Mouse (Mus musculus) lung, postnatal 0 days (tissue): ENCODE measurements around the gene Pmfbp1. TPM values are rescaled to one million over a fixed set of nuclear protein-coding genes. Genes with fewer than 3 reads are reported as not detected.

Experiments
- ATAC-seq: fragments of 200-750 bp; cut with Nextera tagmentation; 2 replicates; pipeline ENCODE4 v1.8.0; 2017; ENCODE audit warnings: moderate library complexity
- DNase-seq: peaks from one replicate; pipeline ENCODE4 v3.0.0-alpha.2; 2016; ENCODE audit warnings: low spot score
- H3K27ac ChIP-seq: fragments of 300-500 bp; sonication (generic); 2 replicates; pipeline ENCODE4 v1.5.1; 2014; ENCODE audit warnings: antibody characterized with exemption, mild to moderate bottlenecking, low read length, mixed read lengths
- H3K27me3 ChIP-seq: fragments of 300-500 bp; sonication (generic); replicated peaks from 2 replicates; pipeline ENCODE4 v1.6.1; 2014; ENCODE audit warnings: low read length, mixed read lengths; ENCODE audit not compliant: insufficient read depth
- H3K36me3 ChIP-seq: fragments of 300-500 bp; sonication (generic); 2 replicates; pipeline ENCODE4 v1.6.1; 2014; ENCODE audit warnings: low read length, mixed read lengths; ENCODE audit not compliant: insufficient read depth
- H3K4me1 ChIP-seq: fragments of 300-500 bp; sonication (generic); 2 replicates; pipeline ENCODE4 v1.6.1; 2014; ENCODE audit warnings: antibody characterized with exemption, low read depth, low read length, mixed read lengths; ENCODE audit not compliant: insufficient read depth
- H3K4me2 ChIP-seq: fragments of 300-500 bp; sonication (generic); replicated peaks from 2 replicates; pipeline ENCODE4 v1.6.1; 2014; ENCODE audit warnings: low read depth, mild to moderate bottlenecking, low read length, moderate library complexity, mixed read lengths
- H3K4me3 ChIP-seq: fragments of 300-500 bp; sonication (generic); 2 replicates; pipeline ENCODE4 v1.5.1; 2014; ENCODE audit warnings: low read depth, low read length
- H3K9ac ChIP-seq: fragments of 300-500 bp; sonication (generic); replicated peaks from 2 replicates; pipeline ENCODE4 v1.6.1; 2014; ENCODE audit warnings: low read depth, mild to moderate bottlenecking
- H3K9me3 ChIP-seq: fragments of 300-500 bp; sonication (generic); 2 replicates; pipeline ENCODE4 v1.6.1; 2016; ENCODE audit warnings: low read length, mixed read lengths
- CTCF ChIP-seq: IDR thresholded peaks from 2 replicates; pipeline ENCODE4 v1.5.1; 2016; ENCODE audit warnings: antibody characterized with exemption, mild to moderate bottlenecking
- EP300 ChIP-seq: IDR thresholded peaks from 2 replicates; pipeline ENCODE4 v1.6.1; 2016; ENCODE audit warnings: antibody characterized with exemption, mild to moderate bottlenecking, control low read depth
- WGBS: fragments of 180-500 bp; shearing (Covaris S2); extraction: QIAGEN DNeasy Blood & Tissue Kit; methylation state at CpG from one replicate; pipeline ENCODE4 v1.1.7; 2014; 5-methylcytosine and 5-hydroxymethylcytosine counted together
- polyA plus RNA-seq: library from polyadenylated mRNA; unstranded; fragments of >200 nt; fragmentation: Nextera tagmentation; extraction: Ambion mirVana; gene quantifications from 2 replicates; pipeline ENCODE4 v1.2.1, GENCODE M21; 2015

Pmfbp1 gene
- polyA plus RNA-seq, 1 experiment from 2014 or later = not detected

- WGBS = 37% methylated on average over 8 of the region's 8 CpGs
- H3K27ac ChIP-seq = peak within 1 kb of the TSS; percentile 75
- no peaks in the 10 kb centered on the region for H3K9me3 ChIP-seq
- H3K27me3 ChIP-seq = no peaks in the 10 kb centered on the region
- H3K36me3 ChIP-seq = no peaks in the 10 kb centered on the region
- TF ChIP-seq EP300 (peak; percentile 62), CTCF (no peak)
- peak; percentile 82 for ATAC-seq
- peak within 1 kb of the TSS; percentile 16; the same call in 1 of the 2 replicates for H3K4me3 ChIP-seq
- DNase-seq = peak; percentile 90
- no peaks in the 10 kb centered on the region for H3K4me1 ChIP-seq
- H3K4me2 ChIP-seq = peak within 1 kb of the TSS; percentile 8
- H3K9ac ChIP-seq = no peak within 1 kb of the TSS
Measured at GRCm38 (mm10) chr8:109578900-109579301, 85.1 kb downstream of the Pmfbp1 start, which contains the start of gene Hp. Gene Hp (minus strand): TSS chr8:109579172.

GRCm38 (mm10) chr8:109584293-109584692 lies 90.5 kb downstream of the Pmfbp1 start:
- TF ChIP-seq CTCF (no peak), EP300 (no peak)
- Histone ChIP-seq H3K27me3 (no peaks in the 10 kb centered on the region), H3K4me3 (no peak overlapping the region), H3K4me2 (no peak overlapping the region), H3K9ac (no peak overlapping the region), H3K36me3 (no peaks in the 10 kb centered on the region), H3K27ac (peak overlapping the region; percentile 48; the same call in 1 of the 2 replicates), H3K4me1 (no peaks in the 10 kb centered on the region), H3K9me3 (no peaks in the 10 kb centered on the region)
- ATAC-seq (no peak), DNase-seq (no peak)
- 68% methylated on average over 4 of the region's 4 CpGs for WGBS

- no peak for DNase-seq
- ATAC-seq = no peak
- Histone ChIP-seq H3K27ac (peak overlapping the region; percentile 48), H3K4me3 (no peak overlapping the region), H3K36me3 (no peaks in the 10 kb centered on the region), H3K4me2 (no peak overlapping the region), H3K27me3 (no peaks in the 10 kb centered on the region), H3K4me1 (no peaks in the 10 kb centered on the region), H3K9ac (no peak overlapping the region), H3K9me3 (no peaks in the 10 kb centered on the region)
- 63% methylated on average over 3 of the region's 3 CpGs for WGBS
- TF ChIP-seq CTCF (no peak), EP300 (no peak)
Measured at GRCm38 (mm10) chr8:109584830-109585229, 91.0 kb downstream of the Pmfbp1 start.

GRCm38 (mm10) chr8:109585652-109586051 lies 91.8 kb downstream of the Pmfbp1 start:
- H3K4me2 ChIP-seq = no peak overlapping the region
- no peaks in the 10 kb centered on the region for H3K9me3 ChIP-seq
- peak overlapping the region; percentile 48 for H3K27ac ChIP-seq
- H3K9ac ChIP-seq = no peak overlapping the region
- H3K4me3 ChIP-seq = no peak overlapping the region
- TF ChIP-seq CTCF = no peak
- TF ChIP-seq EP300 = peak; percentile 59; the same call in 1 of the 2 replicates
- H3K4me1 ChIP-seq = no peaks in the 10 kb centered on the region
- ATAC-seq (peak; percentile 32; the same call in 1 of the 2 replicates), DNase-seq (peak; percentile 79)
- H3K27me3 ChIP-seq = no peaks in the 10 kb centered on the region
- no peaks in the 10 kb centered on the region for H3K36me3 ChIP-seq

GRCm38 (mm10) chr8:109586972-109587504 lies 93.2 kb downstream of the Pmfbp1 start:
- Histone ChIP-seq H3K9me3 (no peaks in the 10 kb centered on the region), H3K27ac (peak overlapping the region; percentile 64), H3K4me1 (no peaks in the 10 kb centered on the region), H3K9ac (no peak overlapping the region), H3K36me3 (no peaks in the 10 kb centered on the region), H3K27me3 (no peaks in the 10 kb centered on the region), H3K4me3 (no peak overlapping the region), H3K4me2 (no peak overlapping the region)
- TF ChIP-seq EP300 (peak; percentile 48), CTCF (no peak)
- DNase-seq = peak; percentile 88
- ATAC-seq = peak; percentile 87
- 43% methylated on average over 7 of the region's 7 CpGs for WGBS

GRCm38 (mm10) chr8:109590901-109591300 lies 97.1 kb downstream of the Pmfbp1 start:
- 86% methylated on average over 9 of the region's 9 CpGs for WGBS
- H3K4me2 ChIP-seq = no peak overlapping the region
- H3K27me3 ChIP-seq = no peaks in the 10 kb centered on the region
- no peak for ATAC-seq
- DNase-seq = no peak
- H3K9me3 ChIP-seq = no peaks in the 10 kb centered on the region
- TF ChIP-seq EP300 (no peak), CTCF (no peak)
- H3K36me3 ChIP-seq = no peaks in the 10 kb centered on the region
- H3K4me1 ChIP-seq = no peaks in the 10 kb centered on the region
- H3K27ac ChIP-seq = no peak overlapping the region
- H3K4me3 ChIP-seq = no peak overlapping the region
- no peak overlapping the region for H3K9ac ChIP-seq

GRCm38 (mm10) chr8:109591367-109591766 lies 97.5 kb downstream of the Pmfbp1 start:
- 84% methylated on average over 3 of the region's 3 CpGs for WGBS
- Histone ChIP-seq H3K4me2 (no peak overlapping the region), H3K36me3 (no peaks in the 10 kb centered on the region), H3K9ac (no peak overlapping the region), H3K9me3 (no peaks in the 10 kb centered on the region), H3K4me3 (no peak overlapping the region), H3K27ac (no peak overlapping the region), H3K4me1 (no peaks in the 10 kb centered on the region), H3K27me3 (no peaks in the 10 kb centered on the region)
- no peak for TF ChIP-seq CTCF
- no peak for TF ChIP-seq EP300
- DNase-seq = no peak
- no peak for ATAC-seq
